Mouse (Mus musculus): ENCODE results near the gene Naa35. TPM values are rescaled to one million over a fixed set of nuclear protein-coding genes. Genes with fewer than 3 reads are reported as not detected.
A peak's percentile ranks its signal among the peaks of the same experiment; 100 is the strongest.

Naa35 gene
- polyA plus RNA-seq, 1 experiment from 2014 or later: 83.5 TPM

- Histone ChIP-seq H3K36me3 (ENCODE audit: insufficient read depth) (peaks cover 14% of the 10 kb centered on the region; the same call in 1 of the 2 replicates), H3K27me3 (ENCODE audit: insufficient read depth, low read length) (no peaks in the 10 kb centered on the region), H3K4me2 (no peak overlapping the region), H3K4me1 (ENCODE audit: insufficient read depth) (no peaks in the 10 kb centered on the region), H3K9ac (no peak overlapping the region), H3K9me3 (ENCODE audit: low read depth, low read length) (no peaks in the 10 kb centered on the region), H3K4me3 (ENCODE audit: low read depth, low read length) (no peak overlapping the region), H3K27ac (ENCODE audit: low read depth) (no peak overlapping the region)
- TF ChIP-seq CTCF (IDR thresholded peaks at IDR 0.05; ENCODE audit: low read depth): no peak
- DNase-seq (no peak), ATAC-seq (ENCODE audit: insufficient read depth) (no peak)
- 88% methylated on average over 5 of the region's 5 CpGs for WGBS
These were observed 82.7 kb downstream of the Naa35 start for GRCm38 (mm10) chr13:59667763-59668162.

DNA sequence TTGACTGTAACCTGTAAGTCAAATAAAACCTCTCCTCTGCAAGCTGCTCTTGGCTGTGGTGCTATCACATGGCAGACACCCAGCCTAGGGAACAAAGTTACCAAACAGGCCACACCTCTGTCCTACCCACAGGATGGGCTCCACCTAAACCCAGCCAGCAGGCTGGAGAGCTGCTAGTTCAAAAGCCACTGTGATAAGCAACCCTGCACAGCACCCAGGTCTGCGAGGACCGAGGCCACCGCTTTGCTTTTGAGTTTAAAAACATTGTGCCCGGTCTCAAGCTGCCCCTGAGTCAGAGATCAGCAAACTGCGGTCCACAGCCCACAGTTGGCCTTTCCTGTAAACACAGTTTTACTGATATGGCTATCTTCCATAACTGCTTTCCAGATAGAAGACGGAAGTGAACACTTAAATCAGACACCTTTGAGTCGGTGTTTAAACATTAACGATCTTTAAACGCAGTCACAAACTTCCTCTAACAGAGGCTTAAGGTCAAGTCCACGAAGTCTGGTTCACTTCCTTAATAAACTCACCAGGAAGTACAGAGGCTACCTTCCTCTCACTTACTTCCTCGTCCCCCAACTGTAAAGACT is 83.5 kb downstream of the Naa35 start:
- Histone ChIP-seq H3K9ac (no peak overlapping the region), H3K4me3 (ENCODE audit: low read depth, low read length) (no peak overlapping the region), H3K36me3 (ENCODE audit: insufficient read depth) (0 out of 2 replicates have a peak, but pooled peaks cover 8% of the 10 kb centered on the region), H3K4me1 (ENCODE audit: insufficient read depth) (no peaks in the 10 kb centered on the region), H3K27me3 (ENCODE audit: insufficient read depth, low read length) (no peaks in the 10 kb centered on the region), H3K4me2 (peak overlapping the region; percentile 5; the same call in 1 of the 2 replicates), H3K27ac (ENCODE audit: low read depth) (peak overlapping the region; percentile 42), H3K9me3 (ENCODE audit: low read depth, low read length) (no peaks in the 10 kb centered on the region)
- ATAC-seq (ENCODE audit: insufficient read depth): peak; percentile 47; the same call in 1 of the 2 replicates
- DNase-seq: no peak
- TF ChIP-seq CTCF (IDR thresholded peaks at IDR 0.05; ENCODE audit: low read depth): no peak
- WGBS: 28% methylated on average over 11 of the region's 11 CpGs

DNA sequence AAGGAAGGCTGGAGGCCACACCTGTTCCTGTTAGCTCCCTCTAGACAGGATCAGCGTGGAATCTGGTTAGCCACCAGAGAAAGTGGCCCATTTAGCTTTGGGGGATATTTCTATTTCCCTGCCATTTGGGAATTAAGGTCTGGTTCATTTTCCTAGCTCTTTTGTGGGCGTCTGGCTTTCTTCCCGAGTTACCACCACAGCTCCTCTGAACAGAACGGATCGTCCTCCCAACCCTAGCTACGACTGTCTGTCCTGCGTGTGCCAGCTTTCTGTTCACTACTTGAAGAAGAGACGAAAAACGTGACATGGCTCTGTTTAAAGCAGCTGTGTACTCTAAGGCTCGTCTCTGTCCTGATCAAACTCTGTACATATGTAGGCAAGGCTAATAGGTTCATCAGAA is 84.9 kb downstream of the Naa35 start:
- ATAC-seq (ENCODE audit: insufficient read depth) (no peak), DNase-seq (no peak)
- Histone ChIP-seq H3K9me3 (ENCODE audit: low read depth, low read length) (no peaks in the 10 kb centered on the region), H3K4me2 (no peak overlapping the region), H3K27me3 (ENCODE audit: insufficient read depth, low read length) (no peaks in the 10 kb centered on the region), H3K27ac (ENCODE audit: low read depth) (no peak overlapping the region), H3K4me1 (ENCODE audit: insufficient read depth) (no peaks in the 10 kb centered on the region), H3K36me3 (ENCODE audit: insufficient read depth) (0 out of 2 replicates have a peak, but pooled peaks cover 3% of the 10 kb centered on the region), H3K4me3 (ENCODE audit: low read depth, low read length) (no peak overlapping the region), H3K9ac (no peak overlapping the region)
- TF ChIP-seq CTCF (IDR thresholded peaks at IDR 0.05; ENCODE audit: low read depth): no peak
- WGBS: 87% methylated on average over 10 of the region's 10 CpGs

GRCm38 (mm10) chr13:59671521-59671920 is 86.5 kb downstream of the Naa35 start:
- no peak overlapping the region for H3K4me2 ChIP-seq
- 0 out of 2 replicates have a peak, but pooled peaks cover 3% of the 10 kb centered on the region for H3K36me3 ChIP-seq (ENCODE audit: insufficient read depth)
- H3K4me1 ChIP-seq (ENCODE audit: insufficient read depth): no peaks in the 10 kb centered on the region
- H3K9ac ChIP-seq: no peak overlapping the region
- H3K9me3 ChIP-seq (ENCODE audit: low read depth, low read length): no peaks in the 10 kb centered on the region
- no peak for TF ChIP-seq CTCF (IDR thresholded peaks at IDR 0.05; ENCODE audit: low read depth)
- H3K4me3 ChIP-seq (ENCODE audit: low read depth, low read length): no peak overlapping the region
- no peaks in the 10 kb centered on the region for H3K27me3 ChIP-seq (ENCODE audit: insufficient read depth, low read length)
- ATAC-seq (ENCODE audit: insufficient read depth) (no peak), DNase-seq (no peak)
- H3K27ac ChIP-seq (ENCODE audit: low read depth): no peak overlapping the region
- WGBS: 73% methylated on average over 2 of the region's 2 CpGs

GRCm38 (mm10) chr13:59672248-59672647 is 87.2 kb downstream of the Naa35 start:
- Histone ChIP-seq H3K9ac (no peak overlapping the region), H3K4me1 (ENCODE audit: insufficient read depth) (no peaks in the 10 kb centered on the region), H3K4me2 (no peak overlapping the region), H3K27me3 (ENCODE audit: insufficient read depth, low read length) (no peaks in the 10 kb centered on the region), H3K27ac (ENCODE audit: low read depth) (no peak overlapping the region), H3K36me3 (ENCODE audit: insufficient read depth) (no peaks in the 10 kb centered on the region), H3K4me3 (ENCODE audit: low read depth, low read length) (no peak overlapping the region), H3K9me3 (ENCODE audit: low read depth, low read length) (no peaks in the 10 kb centered on the region)
- ATAC-seq (ENCODE audit: insufficient read depth): no peak
- 67% methylated on average over 6 of the region's 6 CpGs for WGBS
- no peak for DNase-seq
- TF ChIP-seq CTCF (IDR thresholded peaks at IDR 0.05; ENCODE audit: low read depth): no peak

- DNase-seq (no peak), ATAC-seq (ENCODE audit: insufficient read depth) (no peak)
- Histone ChIP-seq H3K27ac (ENCODE audit: low read depth) (no peak overlapping the region), H3K9me3 (ENCODE audit: low read depth, low read length) (no peaks in the 10 kb centered on the region), H3K27me3 (ENCODE audit: insufficient read depth, low read length) (no peaks in the 10 kb centered on the region), H3K36me3 (ENCODE audit: insufficient read depth) (no peaks in the 10 kb centered on the region), H3K4me1 (ENCODE audit: insufficient read depth) (no peaks in the 10 kb centered on the region), H3K4me3 (ENCODE audit: low read depth, low read length) (no peak overlapping the region), H3K9ac (no peak overlapping the region), H3K4me2 (peak overlapping the region; percentile 83; the same call in 1 of the 2 replicates)
- WGBS: 66% methylated on average over 7 of the region's 7 CpGs
- TF ChIP-seq CTCF (IDR thresholded peaks at IDR 0.05; ENCODE audit: low read depth): no peak
These were observed 88.5 kb downstream of the Naa35 start for GRCm38 (mm10) chr13:59673597-59673996.

- ATAC-seq (ENCODE audit: insufficient read depth) (no peak), DNase-seq (peak; percentile 36)
- Histone ChIP-seq H3K27me3 (ENCODE audit: insufficient read depth, low read length) (no peaks in the 10 kb centered on the region), H3K36me3 (ENCODE audit: insufficient read depth) (no peaks in the 10 kb centered on the region), H3K9ac (peak overlapping the region; percentile 30; the same call in 1 of the 2 replicates), H3K4me2 (peak overlapping the region; percentile 83), H3K9me3 (ENCODE audit: low read depth, low read length) (no peaks in the 10 kb centered on the region), H3K4me3 (ENCODE audit: low read depth, low read length) (peak overlapping the region; percentile 75), H3K4me1 (ENCODE audit: insufficient read depth) (no peaks in the 10 kb centered on the region), H3K27ac (ENCODE audit: low read depth) (no peak overlapping the region)
- WGBS: 10% methylated on average over 3 of the region's 3 CpGs
- TF ChIP-seq CTCF (IDR thresholded peaks at IDR 0.05; ENCODE audit: low read depth): no peak
These were observed 89.2 kb downstream of the Naa35 start for GRCm38 (mm10) chr13:59674215-59674614.
